Mouse (Mus musculus): ENCODE results near the gene Cdk15.

DNA sequence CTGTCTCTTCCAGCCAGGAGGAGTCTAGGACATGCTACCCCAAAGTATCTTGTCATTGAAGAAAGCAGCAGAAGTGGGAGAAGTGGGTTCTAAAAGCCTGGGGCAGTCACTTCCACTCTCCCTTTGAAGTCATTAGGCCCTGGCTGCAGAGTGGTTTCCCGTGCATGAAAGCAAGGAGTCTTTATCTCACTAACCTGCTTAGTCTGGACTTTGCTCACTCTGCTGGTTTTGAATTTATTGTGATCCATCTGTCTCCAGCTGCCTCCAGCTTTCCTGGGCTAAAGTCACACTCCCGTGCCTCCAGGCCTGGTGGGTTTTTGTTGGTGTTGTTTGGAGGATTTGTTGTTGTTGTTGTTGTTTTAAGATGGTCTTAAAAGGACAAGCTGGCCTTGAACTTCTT, 139.3 kb downstream of the Cdk15 start:
- no peak for TF ChIP-seq CTCF (IDR thresholded peaks at IDR 0.05; ENCODE audit: borderline replicate concordance, extremely low read depth, insufficient read depth, insufficient read length)
- no peak for TF ChIP-seq POLR2A (IDR thresholded peaks at IDR 0.05; ENCODE audit: borderline replicate concordance, extremely low read depth, insufficient read depth, insufficient read length, poor library complexity, severe bottlenecking)
